Mouse (Mus musculus) kidney, postnatal 0 days (tissue): ENCODE data around the gene Sh3gl1. TPM values are rescaled to one million over a fixed set of nuclear protein-coding genes. Genes with fewer than 3 reads are reported as not detected.
A peak's percentile ranks its signal among the peaks of the same experiment; 100 is the strongest.

Experiments
- ATAC-seq: fragments of 200-750 bp; cut with Nextera tagmentation; replicated peaks from 2 replicates; pipeline ENCODE4 v1.8.0; 2017; ENCODE audit warnings: low read depth, moderate number of reproducible peaks, moderate TSS enrichment, moderate library complexity; ENCODE audit not compliant: low FRiP score
- DNase-seq: peaks from one replicate; pipeline ENCODE4 v3.0.0-alpha.2; 2016; ENCODE audit warnings: low spot score
- H3K27ac ChIP-seq: fragments of 300-500 bp; sonication (generic); 2 replicates; pipeline ENCODE4 v1.5.1; 2014; ENCODE audit warnings: mild to moderate bottlenecking
- H3K27me3 ChIP-seq: fragments of 300-500 bp; sonication (generic); 2 replicates; pipeline ENCODE4 v1.6.1; 2014; ENCODE audit warnings: low read length, mixed read lengths; ENCODE audit not compliant: insufficient read depth
- H3K36me3 ChIP-seq: fragments of 300-500 bp; sonication (generic); 2 replicates; pipeline ENCODE4 v1.6.1; 2014; ENCODE audit warnings: low read length, mixed read lengths; ENCODE audit not compliant: insufficient read depth
- H3K4me1 ChIP-seq: fragments of 300-500 bp; sonication (generic); replicated peaks from 2 replicates; pipeline ENCODE4 v1.6.1; 2014; ENCODE audit warnings: antibody characterized with exemption, low read length, mixed read lengths; ENCODE audit not compliant: insufficient read depth
- H3K4me2 ChIP-seq: fragments of 300-500 bp; sonication (generic); 2 replicates; pipeline ENCODE4 v1.6.1; 2014; ENCODE audit warnings: mild to moderate bottlenecking, low read length, moderate library complexity, mixed read lengths
- H3K4me3 ChIP-seq: fragments of 300-500 bp; sonication (generic); replicated peaks from 2 replicates; pipeline ENCODE4 v1.5.1; 2014; ENCODE audit warnings: low read depth, low read length
- H3K9ac ChIP-seq: fragments of 300-500 bp; sonication (generic); 2 replicates; pipeline ENCODE4 v1.6.1; 2014; ENCODE audit warnings: low read depth, low read length
- H3K9me3 ChIP-seq: fragments of 300-500 bp; sonication (generic); replicated peaks from 2 replicates; pipeline ENCODE4 v1.6.1; 2016; ENCODE audit warnings: low read length, inconsistent platforms, mixed read lengths
- CTCF ChIP-seq: IDR thresholded peaks from 2 replicates; pipeline ENCODE4 v1.5.1; 2016; ENCODE audit warnings: antibody characterized with exemption, low read depth, mild to moderate bottlenecking, moderate library complexity
- WGBS: fragments of 180-500 bp; shearing (Covaris S2); extraction: QIAGEN DNeasy Blood & Tissue Kit; methylation state at CpG from one replicate; pipeline ENCODE4 v1.1.7; 2014; 5-methylcytosine and 5-hydroxymethylcytosine counted together
- polyA plus RNA-seq: library from polyadenylated mRNA; unstranded; fragments of >200 nt; fragmentation: Nextera tagmentation; extraction: Ambion mirVana; gene quantifications from 2 replicates; pipeline ENCODE4 v1.2.1, GENCODE M21; 2015

Sh3gl1 gene
- polyA plus RNA-seq, 1 experiment from 2014 or later: 115 TPM

DNA sequence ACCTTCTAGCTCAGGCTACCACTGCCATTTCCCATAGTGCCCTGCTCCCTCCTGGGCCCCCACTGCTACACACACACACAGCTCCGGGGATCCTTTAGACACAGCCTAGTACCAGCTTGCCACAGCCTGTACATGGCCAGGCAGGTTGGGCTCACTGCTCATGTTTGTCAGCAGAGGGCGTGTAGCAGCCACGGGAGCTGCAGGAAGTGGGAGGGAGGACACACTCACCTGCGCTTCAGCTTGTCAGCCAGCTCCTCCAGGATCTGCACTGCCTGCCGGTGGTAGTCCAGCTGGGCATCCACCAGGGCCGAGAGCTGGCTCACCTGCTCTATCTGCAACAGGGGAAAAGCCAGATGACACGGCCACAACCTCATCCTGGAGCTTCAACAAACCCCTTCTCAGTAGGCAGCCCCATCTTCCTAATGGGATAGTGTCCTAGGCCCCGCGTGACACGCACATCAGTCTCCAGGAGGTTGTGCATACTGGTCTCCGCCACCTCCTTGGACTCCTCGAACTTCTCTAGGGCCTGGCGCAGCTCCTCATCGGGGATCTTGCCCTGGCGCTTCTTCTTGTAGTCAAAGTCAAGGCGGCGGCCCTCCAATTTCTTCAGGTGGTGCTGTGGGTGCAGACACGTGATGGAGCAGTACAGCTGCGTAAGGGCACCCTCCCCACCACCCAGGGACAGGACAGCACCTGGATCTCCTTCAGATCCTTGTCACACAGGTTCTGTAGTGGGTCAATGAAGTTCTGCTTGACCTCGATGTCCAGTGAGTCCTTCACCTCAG, 17.9 kb downstream of the Sh3gl1 start:
- Histone ChIP-seq H3K9me3 (no peaks in the 10 kb centered on the region), H3K4me1 (no peaks in the 10 kb centered on the region; the same call in 1 of the 2 replicates), H3K4me2 (no peak overlapping the region), H3K27me3 (no peaks in the 10 kb centered on the region), H3K9ac (no peak overlapping the region), H3K27ac (no peak overlapping the region), H3K4me3 (no peak overlapping the region), H3K36me3 (peaks cover 55% of the 10 kb centered on the region)
- DNase-seq (peak; percentile 45), ATAC-seq (peak; percentile 52)
- 65% methylated on average over 20 of the region's 20 CpGs for WGBS
- TF ChIP-seq CTCF: peak; percentile 67

DNA sequence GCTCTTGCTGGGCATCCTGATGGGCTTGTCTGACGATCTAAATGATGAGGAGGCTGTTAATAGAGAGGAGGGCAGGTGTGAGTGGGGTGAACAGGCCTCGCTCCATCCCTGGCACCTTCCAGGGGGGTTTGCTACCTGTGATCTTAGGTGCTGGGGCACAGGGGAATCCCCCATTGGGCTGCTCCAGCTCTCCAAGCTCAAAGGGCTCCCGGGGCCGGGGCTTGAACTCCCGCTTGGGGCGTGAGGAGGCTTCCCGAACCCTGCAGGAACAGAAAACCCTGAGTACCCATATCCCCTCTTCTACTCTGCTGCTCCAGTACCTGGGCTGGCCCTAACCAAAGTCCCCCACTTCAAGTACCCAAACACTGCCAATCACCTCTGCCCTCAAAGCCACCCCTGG, 18.6 kb downstream of the Sh3gl1 start:
- TF ChIP-seq CTCF: no peak
- no peak for ATAC-seq
- 92% methylated on average over 6 of the region's 7 CpGs for WGBS
- no peak overlapping the region for H3K9ac ChIP-seq
- no peaks in the 10 kb centered on the region; the same call in 1 of the 2 replicates for H3K4me1 ChIP-seq
- H3K27ac ChIP-seq: no peak overlapping the region
- H3K4me2 ChIP-seq: no peak overlapping the region
- DNase-seq: no peak
- H3K4me3 ChIP-seq: no peak overlapping the region
- no peaks in the 10 kb centered on the region for H3K27me3 ChIP-seq
- no peaks in the 10 kb centered on the region for H3K9me3 ChIP-seq
- H3K36me3 ChIP-seq: peaks cover 55% of the 10 kb centered on the region

DNA sequence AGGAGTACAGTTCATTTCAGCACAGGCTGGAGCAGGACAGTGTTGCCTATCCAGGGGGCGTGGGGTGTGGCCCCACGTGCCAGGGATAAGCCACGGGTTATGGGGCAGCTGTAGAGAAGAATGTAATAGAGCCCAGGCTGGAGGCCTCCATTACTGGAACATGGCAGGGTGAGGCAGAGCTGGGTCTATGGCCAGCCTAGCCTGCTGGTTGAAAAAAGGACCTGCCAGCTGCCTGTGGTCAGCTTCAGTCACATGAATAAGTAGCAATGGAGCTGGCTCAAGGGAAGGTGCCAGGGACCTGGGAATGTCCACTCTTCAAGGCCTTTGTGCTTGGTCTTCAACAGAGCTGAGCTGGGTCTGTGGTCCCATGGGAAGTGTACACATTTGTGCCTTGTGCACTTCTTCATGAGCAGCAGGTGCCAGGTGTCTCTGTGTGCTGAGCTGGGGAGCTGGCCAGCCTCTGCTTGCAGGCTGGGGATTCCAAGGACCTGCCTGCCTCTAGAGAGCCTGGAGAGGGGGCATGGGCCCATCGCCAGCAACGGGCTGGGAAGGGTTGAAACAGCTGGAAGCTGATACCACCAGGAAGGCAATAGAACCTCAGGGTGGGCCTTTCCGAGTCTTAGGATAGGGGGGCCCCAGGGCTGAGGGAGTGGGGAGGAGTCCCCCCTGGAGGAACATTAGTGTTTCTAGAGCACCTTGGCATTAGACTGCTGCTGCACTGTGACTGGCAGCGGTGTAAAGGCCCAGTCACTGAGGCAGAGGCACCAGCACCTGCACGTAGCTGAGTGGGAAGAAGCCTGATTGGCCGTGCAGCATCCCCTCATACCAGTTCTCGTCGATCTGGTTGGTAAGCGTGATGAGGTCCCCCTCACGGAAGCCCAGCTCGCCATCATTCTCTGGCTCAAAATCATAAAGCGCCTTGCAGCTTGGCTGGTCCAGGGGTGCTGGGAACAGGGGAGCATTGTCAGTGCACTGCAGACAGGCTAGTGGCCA, 19.3 kb downstream of the Sh3gl1 start:
- no peaks in the 10 kb centered on the region for H3K27me3 ChIP-seq
- ATAC-seq: no peak
- 74% methylated on average over 15 of the region's 15 CpGs for WGBS

DNA sequence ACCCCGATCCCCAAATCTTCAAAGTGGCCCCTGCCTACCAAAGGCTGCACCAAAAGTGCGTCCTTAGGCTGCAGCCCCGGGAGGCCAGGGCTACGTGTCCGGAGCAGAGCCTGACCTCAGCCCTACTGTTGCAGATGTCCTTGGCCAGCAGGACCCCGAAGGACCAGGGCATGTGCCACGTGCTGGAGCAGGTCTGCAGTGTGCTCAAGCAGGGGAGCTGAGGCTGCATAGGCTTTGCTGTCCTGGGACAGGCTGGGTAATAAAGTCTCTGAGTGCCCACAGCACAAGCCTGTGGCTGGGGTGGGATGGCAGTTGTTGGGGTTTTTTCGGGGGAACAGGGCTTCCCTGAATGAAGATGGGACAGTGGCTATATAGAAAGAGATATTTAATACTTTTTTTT, 20.1 kb downstream of the Sh3gl1 start:
- DNase-seq (no peak), ATAC-seq (no peak)
- no peaks in the 10 kb centered on the region for H3K27me3 ChIP-seq
- peaks cover 55% of the 10 kb centered on the region for H3K36me3 ChIP-seq
- no peak overlapping the region for H3K9ac ChIP-seq
- no peaks in the 10 kb centered on the region for H3K9me3 ChIP-seq
- H3K4me3 ChIP-seq: no peak overlapping the region
- H3K4me1 ChIP-seq: no peaks in the 10 kb centered on the region
- 81% methylated on average over 8 of the region's 8 CpGs for WGBS
- H3K27ac ChIP-seq: no peak overlapping the region
- no peak overlapping the region for H3K4me2 ChIP-seq
- no peak for TF ChIP-seq CTCF

More for the DNA sequence above, 19.3 kb downstream of the Sh3gl1 start:
- no peaks in the 10 kb centered on the region for H3K9me3 ChIP-seq
- H3K4me2 ChIP-seq: no peak overlapping the region
- H3K9ac ChIP-seq: no peak overlapping the region
- H3K27ac ChIP-seq: no peak overlapping the region
- no peak overlapping the region for H3K4me3 ChIP-seq
- no peak for DNase-seq
- H3K36me3 ChIP-seq: peaks cover 55% of the 10 kb centered on the region
- no peak for TF ChIP-seq CTCF
- H3K4me1 ChIP-seq: no peaks in the 10 kb centered on the region

DNA sequence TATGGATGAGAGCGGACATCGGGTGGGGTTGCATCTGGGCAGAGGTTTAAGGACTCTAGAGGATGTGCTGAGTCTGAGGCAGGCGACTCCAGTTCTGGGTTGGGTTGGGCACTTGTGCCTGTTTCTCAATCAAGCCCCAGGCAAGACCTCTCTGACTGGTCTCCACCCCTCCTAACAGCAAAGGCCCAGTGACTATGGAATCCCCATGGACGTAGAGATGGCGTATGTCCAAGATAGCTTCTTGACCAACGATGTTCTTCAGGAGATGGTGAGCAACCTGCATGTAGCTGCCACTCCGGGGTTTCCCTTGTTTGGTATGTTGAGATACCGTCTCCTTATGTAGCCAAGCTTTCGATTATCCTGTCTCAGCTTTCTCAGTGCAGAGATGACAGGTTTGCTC, 21.1 kb downstream of the Sh3gl1 start:
- peaks cover 52% of the 10 kb centered on the region for H3K36me3 ChIP-seq
- WGBS: 92% methylated on average over 9 of the region's 9 CpGs
- no peak overlapping the region for H3K9ac ChIP-seq
- DNase-seq: no peak
- ATAC-seq: no peak
- peaks cover 4% of the 10 kb centered on the region for H3K4me1 ChIP-seq
- no peaks in the 10 kb centered on the region for H3K9me3 ChIP-seq
- no peaks in the 10 kb centered on the region for H3K27me3 ChIP-seq
- no peak overlapping the region for H3K4me3 ChIP-seq
- TF ChIP-seq CTCF: no peak
- H3K4me2 ChIP-seq: no peak overlapping the region
- no peak overlapping the region for H3K27ac ChIP-seq

DNA sequence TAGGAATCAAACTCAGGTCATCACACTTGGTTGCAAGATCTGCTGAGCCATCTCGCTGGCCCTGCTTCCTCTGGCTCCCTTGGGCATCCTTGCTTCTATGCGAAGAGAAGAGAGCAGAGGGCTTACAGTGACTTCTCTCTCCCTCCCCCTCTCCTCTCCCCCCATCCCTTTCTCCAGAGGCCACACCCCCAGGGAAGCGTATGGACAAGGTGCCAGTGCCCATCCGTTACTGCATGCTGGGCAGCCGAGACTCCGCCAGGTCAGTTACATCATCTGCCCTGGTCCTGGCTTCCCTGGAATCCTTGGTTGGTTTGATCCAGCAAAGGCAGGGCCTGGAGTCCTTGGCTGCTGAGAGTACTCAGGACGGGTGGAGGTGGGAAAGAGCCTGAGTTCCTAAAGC, 25.0 kb downstream of the Sh3gl1 start:
- ATAC-seq: no peak
- H3K9me3 ChIP-seq: no peaks in the 10 kb centered on the region
- TF ChIP-seq CTCF: no peak
- no peak overlapping the region for H3K4me3 ChIP-seq
- H3K27ac ChIP-seq: no peak overlapping the region
- H3K9ac ChIP-seq: no peak overlapping the region
- H3K4me1 ChIP-seq: peaks cover 15% of the 10 kb centered on the region
- no peak for DNase-seq
- 91% methylated on average over 7 of the region's 7 CpGs for WGBS
- H3K36me3 ChIP-seq: peaks cover 18% of the 10 kb centered on the region
- no peak overlapping the region for H3K4me2 ChIP-seq
- no peaks in the 10 kb centered on the region for H3K27me3 ChIP-seq
